Mouse (Mus musculus): ENCODE data around the gene Slc28a3.

Slc28a3 gene

DNA sequence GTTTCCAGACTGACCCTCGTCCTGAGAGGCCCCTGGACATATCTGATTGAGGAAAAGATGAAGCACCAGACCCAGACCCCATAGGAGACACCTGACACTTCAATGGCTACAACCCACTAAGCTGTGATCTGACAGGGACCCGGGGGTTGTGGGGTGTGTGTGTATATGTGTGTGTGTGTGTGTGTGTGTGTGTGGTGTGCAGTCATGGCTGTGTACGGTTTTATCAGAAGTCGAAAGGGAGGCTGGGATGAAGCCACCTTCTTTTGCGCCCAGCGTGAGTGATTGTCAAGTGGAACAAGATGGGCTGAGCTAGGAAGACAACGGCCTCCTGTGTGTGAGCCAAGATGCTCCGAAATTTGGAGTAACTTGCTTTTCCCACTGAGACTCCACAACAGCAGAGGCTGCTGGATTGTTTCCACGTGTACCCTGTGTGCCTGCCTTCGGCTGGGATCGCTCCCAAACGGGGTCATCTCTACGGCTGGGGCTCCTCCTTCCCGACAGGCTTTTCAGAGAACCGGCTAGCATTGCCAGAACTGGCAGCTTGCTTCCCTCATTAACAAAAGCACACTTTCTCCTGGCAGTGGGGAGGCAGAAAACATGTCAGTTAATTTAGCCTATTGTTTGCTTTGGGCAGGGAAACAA is 50.1 kb downstream of the Slc28a3 start:
- no peak for DNase-seq (ENCODE audit: low spot score in 2 of 2)

DNA sequence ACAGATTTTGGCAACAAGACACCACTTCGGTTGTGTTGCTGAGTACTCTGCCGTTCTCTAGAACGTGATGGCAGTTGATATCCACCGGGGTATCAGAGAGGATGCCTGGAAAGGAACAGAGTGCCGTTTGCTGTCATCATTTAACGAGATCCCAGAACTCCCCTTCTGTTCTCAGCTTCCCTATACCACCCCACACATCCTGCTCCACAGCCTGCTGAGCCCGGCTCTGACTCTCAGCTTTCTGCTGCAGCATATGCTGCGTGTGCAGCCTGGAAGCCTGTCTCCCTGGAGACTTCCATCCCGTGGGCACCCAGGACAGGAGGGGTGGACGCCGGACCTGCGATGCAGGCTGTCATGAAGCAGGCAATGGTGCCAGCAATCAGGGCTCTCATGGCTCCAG is 52.5 kb downstream of the Slc28a3 start:
- DNase-seq (ENCODE audit: low spot score in 2 of 2), result no peak

DNA sequence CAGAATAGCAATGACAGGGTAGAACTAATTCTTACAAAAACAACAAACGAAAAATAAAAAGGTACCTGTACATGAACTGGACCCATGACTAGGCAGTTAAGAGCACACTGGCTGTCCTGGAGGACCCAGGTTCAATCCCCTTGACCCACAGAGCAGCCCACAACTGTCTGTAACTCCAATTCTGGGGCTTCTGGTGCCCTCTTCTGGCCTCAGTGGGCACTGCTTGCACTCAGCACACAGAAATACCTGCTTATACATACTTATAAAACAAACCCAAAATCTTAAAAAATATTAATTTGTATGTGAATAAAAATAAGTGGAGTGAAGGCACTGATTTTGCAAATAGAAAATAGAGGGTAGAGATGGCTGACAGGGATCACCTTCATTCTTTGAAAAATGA is 54.7 kb downstream of the Slc28a3 start:
- no peak for DNase-seq (ENCODE audit: low spot score in 2 of 2)

DNA sequence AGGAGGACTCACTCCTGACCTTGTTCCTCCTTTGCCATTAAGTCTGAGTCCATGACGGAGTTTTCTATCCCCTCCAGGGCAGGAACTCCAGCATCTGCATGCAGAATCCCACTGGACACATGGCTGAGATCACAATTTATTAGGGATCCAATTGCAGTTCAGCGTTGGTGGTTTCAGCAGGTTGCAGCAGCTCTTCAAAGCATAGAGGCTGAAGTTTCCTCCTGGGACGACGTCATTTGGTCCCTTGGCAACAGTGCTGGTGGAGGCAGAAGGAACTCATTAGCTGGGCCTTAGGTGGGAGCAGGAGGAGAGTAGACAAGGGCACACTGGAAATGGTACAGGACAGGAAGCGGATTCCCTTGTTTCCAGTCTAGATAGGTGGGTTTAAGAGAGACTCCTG is 55.1 kb downstream of the Slc28a3 start:
- DNase-seq (ENCODE audit: low spot score in 2 of 2), result no peak

DNA sequence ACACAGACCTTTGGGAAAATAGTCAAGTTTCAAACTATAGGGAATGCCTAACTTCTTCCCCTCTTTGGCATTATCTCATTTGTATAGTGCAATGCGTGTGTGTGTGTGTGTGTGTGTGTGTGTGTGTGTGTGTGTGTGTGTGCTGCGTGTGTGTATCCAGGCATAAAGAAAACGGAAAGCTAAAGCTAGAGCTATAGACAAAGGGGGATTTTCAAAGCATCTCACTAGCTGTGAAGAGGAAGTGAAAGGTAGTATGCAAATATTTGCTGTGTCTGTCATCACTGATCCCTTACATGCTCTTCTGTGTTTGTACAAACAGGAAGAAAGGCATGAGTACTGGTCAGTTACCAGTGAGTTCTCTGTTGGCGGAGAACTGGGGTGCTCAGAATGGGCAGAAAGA is 58.8 kb downstream of the Slc28a3 start:
- no peak for DNase-seq (ENCODE audit: low spot score in 2 of 2)

DNA sequence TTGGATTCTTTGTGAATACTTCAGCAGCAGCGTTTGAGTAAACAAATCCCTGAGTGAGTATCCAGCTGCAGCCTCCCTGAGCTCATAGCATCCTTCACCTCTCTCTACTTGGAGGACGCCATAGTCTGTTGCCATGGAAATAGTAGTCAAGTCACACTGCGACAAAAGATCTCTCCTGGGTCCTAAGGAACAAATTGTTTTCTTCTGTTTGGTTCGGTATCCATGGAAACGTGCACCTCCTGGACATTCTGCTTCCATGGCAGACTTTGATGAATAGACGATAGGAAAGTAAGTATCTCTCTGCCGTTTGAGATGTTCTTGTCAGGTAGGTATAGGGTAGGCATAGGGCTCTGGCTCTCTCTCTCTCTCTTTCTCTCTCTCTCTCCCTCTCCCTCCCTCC is 63.1 kb downstream of the Slc28a3 start:
- no peak for DNase-seq (ENCODE audit: low spot score in 2 of 2)

DNA sequence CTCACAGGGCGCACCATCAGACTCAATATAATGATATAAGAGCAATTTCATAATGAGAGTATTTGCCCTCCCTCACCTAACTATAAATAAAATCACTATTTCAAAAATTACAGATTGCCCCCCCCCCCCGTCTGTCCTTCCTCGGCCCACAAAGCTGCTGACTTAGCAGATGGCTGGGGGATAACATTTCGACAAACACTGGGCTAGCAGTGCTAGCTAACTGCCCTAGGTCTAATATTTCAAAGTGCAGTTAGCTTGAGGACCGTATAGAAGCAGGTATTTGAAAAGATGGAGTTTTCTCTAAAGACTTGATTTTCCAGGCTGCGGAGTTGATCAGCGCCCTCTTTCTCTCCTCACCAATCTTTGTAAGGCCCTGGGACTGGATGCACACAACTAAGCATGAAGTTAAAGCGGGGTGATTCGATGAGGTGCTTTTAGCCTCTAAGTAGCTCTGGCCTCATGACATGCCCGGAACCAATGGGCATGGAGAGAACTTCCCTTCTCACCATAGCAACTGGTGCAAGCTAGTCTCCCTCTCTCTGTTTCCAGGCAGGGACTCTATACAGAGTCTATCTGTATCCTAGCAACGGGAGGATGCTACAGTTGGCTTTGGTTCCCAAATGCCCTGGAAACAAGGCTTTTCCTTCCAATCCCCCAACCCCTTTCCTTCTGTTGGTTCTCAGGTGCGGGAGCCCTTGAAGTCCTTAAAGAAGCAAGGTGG is 66.8 kb downstream of the Slc28a3 start:
- no peak for DNase-seq (ENCODE audit: low spot score in 2 of 2)

DNA sequence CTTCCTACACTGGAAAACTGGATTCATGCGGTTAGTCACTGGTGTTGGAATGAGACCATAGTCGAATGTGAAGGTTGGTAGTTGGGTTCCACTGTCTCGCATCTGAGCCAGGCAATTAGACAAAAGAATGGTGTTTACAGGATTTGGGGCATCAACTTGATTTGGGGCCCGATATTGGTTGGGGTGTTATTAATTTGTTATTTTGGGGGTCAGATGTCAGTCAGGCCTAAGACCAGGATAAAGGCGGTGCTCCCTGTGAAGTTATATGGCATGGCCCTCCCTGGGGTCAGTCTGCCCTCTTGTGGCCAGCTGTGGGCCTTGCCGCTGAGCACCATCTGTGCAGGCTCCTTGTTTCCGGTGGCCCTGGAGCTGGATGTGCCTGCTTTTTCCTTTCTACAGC is 67.6 kb downstream of the Slc28a3 start:
- peak in 1 of 2 experiments; percentile 68 for DNase-seq (ENCODE audit: low spot score in 2 of 2)

DNA sequence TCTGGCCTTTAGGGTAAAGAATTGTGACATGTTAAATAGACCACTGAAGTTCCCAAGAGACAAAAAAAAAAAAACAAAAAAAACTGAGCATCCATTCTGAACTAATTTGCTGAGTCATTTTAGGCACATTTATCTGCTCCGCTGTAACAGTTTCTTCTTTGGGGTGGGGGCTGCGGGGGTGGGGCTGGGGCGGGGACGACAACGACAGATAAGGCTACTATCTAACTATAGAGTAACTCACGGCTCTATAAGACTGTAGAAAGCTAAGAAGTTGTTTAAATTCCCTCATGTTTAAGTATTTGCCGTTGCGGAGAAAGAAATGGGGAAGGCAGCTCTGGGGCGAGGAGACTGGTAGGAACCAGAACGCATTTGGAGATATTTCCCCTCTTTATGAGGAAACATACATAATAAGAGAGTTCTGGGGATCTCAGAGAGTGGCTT is 68.1 kb downstream of the Slc28a3 start:
- DNase-seq (ENCODE audit: low spot score in 2 of 2), result no peak

DNA sequence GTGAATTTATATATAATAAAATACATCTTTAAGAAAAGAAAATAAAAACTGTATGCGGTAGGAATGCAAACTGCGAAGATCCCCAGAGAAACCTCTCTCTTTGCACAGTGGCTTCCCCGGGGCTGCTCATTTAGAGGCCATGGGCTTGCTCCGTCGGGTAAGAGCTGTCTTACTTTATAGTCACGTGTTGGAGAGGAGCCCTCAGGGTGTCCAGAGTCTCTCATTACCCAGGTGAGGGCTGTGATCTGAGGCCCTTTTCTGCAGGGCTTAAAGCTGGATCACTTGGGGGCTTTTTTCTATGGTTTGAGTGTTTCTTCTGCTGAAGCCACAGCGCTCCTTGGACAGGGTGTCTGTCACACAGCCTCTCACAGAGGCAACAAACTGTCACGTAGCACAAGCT is 68.5 kb downstream of the Slc28a3 start:
- DNase-seq (ENCODE audit: low spot score in 2 of 2), result no peak

DNA sequence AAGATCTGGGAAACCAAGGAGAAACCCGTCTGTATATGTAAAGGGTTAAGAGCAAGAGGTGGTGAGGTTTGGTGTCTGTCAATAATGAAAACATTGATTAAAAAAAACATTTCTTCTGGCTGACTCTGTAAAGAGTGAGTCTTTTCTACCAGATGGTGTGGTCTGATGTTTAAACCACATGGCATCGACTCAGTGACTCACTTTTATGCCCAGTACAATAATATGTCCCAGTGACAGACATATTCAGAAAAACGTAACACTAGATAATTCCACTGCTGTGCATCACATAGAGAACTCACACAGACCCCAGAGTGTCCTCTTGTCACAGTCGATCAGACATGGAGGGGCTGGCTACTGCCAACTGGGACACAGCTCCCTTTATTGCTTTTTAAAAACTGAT is 69.1 kb downstream of the Slc28a3 start:
- DNase-seq (ENCODE audit: low spot score in 2 of 2), result no peak

DNA sequence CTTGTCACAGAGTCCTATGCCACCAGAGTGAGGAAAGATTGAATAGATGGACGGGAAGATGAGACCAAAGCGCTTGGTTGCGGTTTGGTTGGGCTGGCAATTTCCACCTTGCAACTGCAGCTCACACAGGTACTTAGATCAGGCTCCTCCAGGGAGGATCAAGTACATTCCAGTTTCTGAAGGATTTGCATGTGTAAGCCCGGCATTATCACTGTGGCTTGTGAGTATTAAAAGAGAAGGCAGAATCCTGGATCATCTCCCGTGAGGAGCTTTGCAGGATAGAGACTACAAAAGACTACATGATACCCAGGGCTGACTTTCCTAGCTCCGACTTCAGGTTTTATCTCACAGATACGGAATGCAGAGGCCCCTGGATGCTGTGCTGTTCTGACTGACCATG is 71.7 kb downstream of the Slc28a3 start:
- DNase-seq (ENCODE audit: low spot score in 2 of 2), result no peak

DNA sequence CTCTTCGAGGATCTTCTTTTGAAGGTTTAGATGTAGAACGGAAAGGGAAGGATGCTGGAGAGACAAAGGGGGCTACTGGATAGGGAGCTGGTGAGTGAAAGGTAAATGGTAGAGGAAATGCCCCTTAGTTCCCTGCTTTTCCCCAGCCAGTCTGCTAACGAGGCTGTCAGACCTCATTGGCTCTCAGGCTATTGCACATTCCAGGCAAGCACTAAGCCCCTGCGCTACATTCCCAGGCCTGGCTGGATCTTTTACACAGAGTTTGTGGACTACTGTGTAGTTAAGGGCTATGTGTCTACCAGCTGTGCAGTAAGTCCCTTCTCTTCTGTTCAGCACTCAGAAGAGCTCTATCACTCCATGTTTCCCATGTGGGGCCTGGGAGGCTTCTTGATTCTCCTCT is 72.3 kb downstream of the Slc28a3 start:
- DNase-seq (ENCODE audit: low spot score in 2 of 2), result no peak

DNA sequence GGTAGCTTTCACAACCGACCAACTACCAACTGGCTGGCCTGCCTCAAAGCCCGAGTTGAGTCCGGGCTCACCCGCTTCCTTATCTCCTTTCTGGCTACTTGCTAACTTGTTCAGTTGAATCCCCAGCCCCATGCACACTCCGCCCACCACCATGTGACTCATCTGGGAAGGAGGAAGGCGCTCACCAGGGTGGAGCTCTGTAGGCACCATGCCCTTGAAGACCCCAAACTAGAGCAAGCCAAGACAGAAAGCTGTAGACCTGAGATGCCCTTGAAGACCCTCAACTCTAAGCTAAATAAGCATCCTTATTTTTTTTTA is 72.8 kb downstream of the Slc28a3 start:
- no peak for DNase-seq (ENCODE audit: low spot score in 2 of 2)

DNA sequence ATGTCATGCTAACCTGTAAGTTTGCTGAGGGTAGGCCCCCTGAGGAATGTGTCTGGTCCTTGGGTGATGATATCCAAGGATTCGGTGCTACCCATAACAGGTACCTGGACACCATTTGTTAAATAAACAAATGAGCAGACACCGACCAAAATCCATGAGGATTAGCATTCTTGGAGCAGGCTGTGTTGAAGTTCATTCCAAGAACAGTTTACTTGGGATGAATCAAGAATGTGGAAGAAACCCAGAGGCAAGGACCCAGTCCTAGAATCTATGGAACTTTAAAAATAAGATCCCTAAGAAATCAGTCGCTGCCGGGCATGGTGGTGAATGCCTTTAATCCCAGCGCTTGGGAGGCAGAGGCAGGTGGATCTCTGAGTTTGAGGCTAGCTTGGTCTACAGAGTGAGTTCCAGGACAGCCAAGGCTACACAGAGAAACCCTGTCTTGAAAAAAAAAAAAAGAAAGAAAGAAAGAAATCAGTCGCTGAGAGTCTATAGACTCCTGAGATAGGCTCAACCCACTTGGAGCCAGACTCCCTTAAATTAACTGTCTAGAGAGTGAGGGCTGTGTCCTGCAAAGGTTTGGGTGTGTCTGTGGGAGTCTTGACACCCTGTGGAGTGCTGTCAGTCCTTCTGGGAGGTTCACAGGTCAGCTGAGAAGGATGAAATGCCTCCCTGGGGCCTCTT is 73.3 kb downstream of the Slc28a3 start:
- no peak for DNase-seq (ENCODE audit: low spot score in 2 of 2)

DNA sequence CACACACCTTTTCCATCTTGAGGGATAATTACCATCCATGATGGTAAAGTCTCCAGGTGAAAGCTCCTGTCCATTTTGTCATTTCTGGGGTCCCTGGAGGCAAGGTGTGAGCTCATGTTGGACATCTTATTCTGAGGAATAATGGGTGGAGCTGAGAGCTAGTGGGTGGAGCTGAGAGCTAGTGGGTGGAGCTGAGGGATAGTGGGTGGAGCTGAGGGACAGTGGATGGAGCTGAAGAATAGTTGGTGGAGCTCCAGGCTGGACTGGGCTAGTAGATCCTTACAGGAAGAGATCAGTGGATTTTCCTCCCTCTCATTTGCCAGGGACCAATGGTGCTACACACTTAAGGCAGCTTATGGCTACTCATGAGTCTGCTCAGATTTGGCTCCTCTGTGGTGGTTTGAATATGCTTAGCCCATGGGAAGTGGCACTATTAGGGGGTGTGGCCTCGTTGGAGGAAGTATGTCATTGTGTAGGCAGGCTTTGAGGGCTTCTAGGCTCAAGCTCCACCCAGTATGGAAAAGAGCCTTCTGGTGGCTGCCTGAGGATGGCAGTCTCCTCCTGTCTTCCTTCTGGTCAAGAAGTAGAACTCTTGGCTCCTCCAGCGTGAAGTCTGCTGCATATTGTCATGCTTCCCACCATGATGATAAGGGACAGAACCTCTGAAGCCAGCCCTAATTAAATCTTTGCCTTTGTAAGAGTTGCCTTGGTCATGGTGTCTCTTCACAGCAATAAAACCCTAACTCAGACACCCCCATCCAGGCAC is 74.0 kb downstream of the Slc28a3 start:
- no peak for DNase-seq (ENCODE audit: low spot score in 2 of 2)

DNA sequence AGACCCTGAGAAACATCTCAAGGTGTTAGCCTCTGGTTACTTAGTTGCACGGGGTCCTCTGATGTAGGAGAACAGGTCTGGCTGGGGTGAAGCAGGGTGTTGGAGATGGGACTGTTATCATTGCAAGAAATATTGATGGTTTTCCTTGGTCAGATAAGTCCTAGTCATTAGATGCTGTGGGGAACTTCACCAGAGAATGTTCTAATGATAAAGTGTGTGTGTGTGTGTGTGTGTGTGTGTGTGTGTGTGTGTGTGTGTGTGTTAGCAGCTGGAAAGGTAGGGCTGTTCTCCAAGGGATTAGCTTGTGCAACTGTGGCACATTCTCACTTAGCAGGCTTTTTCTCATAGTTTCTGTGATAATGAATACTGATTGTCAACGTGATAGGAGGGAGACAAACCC is 75.4 kb downstream of the Slc28a3 start:
- DNase-seq (ENCODE audit: low spot score in 2 of 2), result no peak

DNA sequence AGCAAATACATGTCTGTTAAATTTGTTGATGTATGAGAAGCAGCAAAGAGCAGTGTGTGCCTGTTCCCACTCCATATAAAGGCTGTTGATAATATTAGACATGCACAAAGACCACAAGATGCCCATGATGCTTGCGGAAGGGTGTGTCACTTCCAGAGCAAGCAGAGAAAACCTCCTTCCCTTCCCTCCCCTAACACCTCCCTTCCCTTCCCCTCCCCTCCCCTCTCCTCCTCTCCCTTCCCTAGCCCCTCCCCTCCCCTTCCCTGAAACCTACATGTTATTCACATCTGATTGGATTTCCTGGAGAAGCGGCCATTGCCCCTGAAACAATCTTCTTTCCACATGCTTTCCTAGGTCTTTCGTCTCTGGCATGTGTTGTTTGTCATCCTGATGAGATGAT is 75.8 kb downstream of the Slc28a3 start:
- no peak for DNase-seq (ENCODE audit: low spot score in 2 of 2)

DNA sequence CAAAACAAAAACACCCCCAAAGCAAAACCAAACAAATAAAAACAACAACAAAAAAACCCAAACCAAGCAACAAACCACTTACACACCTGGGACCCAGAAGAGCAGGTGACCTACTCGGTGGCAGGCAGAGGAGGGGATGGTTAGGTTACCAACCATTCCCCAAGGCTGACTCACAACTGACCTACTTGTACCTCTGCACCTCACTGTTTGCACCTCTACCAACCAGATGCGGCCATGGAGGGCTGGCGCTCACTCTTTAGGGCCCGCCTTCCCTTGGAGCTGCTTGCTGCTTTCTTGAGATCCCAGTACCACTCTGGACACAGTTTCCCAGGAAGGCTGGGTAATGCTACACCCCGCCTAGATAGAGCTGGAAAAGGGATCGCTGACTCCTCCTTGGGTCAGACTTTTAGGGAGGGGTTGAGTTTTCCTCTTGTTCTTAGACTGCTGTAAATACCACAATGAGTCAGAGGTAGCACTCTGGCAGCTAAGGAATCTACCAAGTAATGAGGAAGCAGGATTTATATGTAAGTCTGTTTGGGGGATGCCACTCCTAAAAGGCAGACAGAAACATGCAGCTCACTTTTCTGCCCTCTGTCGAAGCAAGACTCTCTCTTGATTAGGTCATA is 76.3 kb downstream of the Slc28a3 start:
- DNase-seq (ENCODE audit: low spot score in 2 of 2), result no peak

DNA sequence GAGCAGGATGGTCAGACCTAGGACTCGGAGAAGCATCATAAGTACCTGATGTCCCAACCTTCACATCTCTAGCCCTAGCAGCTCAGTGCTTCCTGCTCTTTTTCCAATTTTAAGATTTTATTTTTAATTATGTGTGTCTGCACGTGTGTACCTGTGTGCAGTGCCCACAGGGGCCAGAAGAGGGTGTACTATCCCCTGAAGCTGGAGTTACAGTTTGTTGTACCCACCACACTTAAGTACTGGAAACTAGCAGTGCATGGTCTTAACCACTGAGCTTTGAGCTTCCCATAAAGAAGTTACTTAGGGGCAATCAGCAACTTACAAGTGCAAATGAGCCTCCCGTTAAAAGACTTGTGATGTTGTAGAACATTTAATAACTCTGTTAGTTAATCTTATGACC is 86.1 kb downstream of the Slc28a3 start:
- DNase-seq (ENCODE audit: low spot score in 2 of 2), result no peak

DNA sequence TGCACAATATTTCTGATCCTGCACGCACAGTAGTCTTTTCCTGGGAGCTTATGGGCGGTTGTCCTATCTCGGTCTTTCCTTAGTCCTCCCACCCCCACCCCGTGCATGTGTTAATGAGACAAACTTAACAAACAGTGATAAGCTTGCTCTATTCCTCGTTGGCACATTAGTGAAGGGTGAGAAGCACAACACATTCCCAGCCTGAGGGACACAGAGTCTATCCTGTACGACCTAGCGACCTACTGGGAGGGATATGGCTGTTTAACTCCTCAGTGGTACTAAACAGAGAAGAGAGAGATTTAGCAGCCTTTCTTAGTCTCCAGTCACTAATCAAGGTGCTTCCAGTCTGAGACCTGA is 86.9 kb downstream of the Slc28a3 start:
- no peak for DNase-seq (ENCODE audit: low spot score in 2 of 2)
